Mouse (Mus musculus) frontal cortex, postnatal 25 days (tissue): Measurements from ENCODE around the gene 1700001P01Rik.

Experiments
- DNase-seq, 2 experiments: peaks; one replicate each; pipeline ENCODE4 v3.0.0; 2022; ENCODE audit warnings: low spot score in 2 of 2

The 1700001P01Rik gene

DNA sequence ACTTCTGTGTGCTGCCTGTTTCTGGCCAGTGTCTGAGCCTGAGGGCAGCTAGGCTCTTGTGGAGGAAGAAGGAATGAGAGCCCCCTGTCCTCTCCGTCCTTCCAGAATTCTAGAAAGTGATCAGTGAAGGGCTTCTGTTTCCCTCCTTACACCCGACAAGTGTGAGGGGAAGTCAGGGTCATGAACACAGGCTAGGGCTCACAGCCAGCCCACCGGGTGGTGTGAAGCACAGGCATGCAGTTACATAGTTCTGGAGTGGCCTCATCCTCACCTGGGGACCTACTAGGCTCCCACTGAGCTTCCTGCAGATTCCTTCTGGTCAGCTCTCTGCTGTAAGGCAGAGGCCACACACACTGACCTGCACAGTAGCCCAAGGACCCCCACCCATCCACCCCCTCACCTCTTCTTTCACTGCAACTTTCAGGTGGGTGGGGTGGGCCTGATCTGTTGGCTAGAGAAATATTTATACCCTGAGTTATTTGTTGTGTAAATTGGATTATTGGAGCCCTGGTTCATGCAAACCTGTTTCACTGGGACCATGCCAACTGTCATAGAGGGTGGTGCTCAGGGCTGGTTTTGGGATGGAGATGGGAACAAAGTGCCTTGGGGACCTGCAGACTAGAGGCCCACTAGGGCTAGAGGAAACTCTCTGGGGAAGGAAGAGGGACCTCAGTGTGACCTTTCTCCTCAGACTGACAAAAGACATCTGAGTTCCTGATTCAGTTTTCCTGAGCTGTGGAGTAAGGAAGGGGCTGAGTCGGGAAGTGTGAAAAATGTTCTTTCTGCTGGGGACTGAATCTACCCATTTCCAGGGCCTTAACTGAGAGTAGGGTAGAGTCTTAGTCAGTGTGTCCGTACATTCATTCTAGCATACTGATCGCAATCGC, 33.8 kb upstream of the 1700001P01Rik start:
- no peak for DNase-seq

DNA sequence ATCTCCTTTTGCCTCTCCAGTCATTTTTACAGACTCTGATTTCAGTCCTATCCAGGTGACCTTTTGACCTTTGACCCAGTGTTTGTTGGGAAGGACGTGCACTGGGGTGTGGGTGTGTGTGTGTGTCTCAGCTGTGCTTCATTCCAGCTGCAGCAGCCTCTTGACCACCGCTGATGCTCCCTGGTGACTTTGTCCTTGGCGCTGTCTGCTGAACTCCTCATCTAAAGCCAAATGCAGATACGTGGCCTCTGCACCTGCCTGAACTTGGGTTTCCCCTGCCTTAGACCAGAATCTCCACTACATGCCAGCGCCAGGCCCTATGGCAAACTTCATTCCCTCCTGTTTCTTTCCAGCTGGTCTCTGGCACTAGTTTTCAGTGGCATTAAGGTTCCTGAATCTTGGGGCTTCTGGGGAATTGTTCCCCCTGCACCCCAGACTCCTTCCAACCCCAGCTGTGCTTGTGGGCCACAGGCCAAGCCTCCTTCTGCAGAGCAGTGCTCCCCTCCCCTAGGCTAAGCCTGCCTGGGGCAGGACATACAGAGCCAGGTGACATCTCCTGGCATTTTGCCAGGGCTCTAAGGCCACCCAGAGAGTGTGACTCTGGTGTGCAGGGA, 33.0 kb upstream of the 1700001P01Rik start:
- DNase-seq = no peak

DNA sequence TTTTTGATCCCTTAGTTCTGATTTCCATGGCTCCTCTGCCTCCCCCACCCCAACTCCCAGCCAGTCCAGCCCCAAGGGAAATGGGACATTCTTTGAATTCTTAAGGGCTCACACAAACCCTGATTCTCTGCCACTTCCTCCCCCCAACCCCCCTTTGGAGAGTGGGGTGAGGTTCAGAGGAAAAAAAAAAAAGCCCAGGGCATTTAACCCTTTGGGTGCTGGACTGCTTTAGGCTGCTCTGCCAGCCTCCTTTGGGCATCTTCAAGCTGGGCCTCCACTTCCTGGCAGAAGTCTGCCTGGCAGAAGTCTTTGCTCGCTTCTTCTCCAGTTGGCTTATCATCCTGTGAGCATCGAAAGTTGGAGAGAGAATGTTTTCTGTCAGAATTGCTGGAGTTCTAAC, 32.4 kb upstream of the 1700001P01Rik start:
- no peak for DNase-seq

DNA sequence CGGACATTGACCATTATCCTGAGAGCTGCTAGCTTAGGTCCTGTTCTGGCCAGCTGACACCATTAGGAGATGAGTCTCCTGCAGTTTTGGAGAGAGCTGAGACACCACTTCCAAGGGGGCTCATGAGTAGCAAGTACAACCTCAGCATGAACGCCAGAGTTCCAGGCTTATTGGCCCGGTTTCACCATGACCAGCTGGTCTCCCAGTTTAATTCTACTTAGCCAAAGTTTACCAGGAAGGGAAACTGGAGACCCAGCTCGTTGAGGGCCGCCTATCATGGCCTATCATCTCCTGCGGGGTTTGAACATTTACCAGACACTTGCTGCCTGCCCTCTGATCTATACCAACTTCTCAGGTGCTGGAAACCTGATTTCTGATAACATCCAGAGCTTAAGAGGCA, 31.9 kb upstream of the 1700001P01Rik start:
- DNase-seq = no peak

DNA sequence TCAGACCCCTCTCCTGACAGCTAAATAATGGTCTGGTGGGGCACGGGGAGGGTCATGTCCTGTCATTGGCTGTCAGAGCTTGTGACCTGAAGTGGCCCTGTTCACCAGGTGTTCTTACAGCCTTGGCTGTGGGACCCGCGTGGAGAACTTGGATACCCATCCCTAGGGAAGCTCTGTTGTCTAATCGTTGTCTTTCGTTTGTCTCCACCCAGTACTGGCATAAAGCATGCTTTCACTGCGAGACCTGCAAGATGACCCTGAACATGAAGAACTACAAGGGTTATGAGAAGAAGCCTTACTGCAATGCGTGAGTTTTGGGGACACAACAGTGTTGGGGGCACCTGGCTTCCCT, 30.9 kb upstream of the 1700001P01Rik start:
- no peak for DNase-seq

DNA sequence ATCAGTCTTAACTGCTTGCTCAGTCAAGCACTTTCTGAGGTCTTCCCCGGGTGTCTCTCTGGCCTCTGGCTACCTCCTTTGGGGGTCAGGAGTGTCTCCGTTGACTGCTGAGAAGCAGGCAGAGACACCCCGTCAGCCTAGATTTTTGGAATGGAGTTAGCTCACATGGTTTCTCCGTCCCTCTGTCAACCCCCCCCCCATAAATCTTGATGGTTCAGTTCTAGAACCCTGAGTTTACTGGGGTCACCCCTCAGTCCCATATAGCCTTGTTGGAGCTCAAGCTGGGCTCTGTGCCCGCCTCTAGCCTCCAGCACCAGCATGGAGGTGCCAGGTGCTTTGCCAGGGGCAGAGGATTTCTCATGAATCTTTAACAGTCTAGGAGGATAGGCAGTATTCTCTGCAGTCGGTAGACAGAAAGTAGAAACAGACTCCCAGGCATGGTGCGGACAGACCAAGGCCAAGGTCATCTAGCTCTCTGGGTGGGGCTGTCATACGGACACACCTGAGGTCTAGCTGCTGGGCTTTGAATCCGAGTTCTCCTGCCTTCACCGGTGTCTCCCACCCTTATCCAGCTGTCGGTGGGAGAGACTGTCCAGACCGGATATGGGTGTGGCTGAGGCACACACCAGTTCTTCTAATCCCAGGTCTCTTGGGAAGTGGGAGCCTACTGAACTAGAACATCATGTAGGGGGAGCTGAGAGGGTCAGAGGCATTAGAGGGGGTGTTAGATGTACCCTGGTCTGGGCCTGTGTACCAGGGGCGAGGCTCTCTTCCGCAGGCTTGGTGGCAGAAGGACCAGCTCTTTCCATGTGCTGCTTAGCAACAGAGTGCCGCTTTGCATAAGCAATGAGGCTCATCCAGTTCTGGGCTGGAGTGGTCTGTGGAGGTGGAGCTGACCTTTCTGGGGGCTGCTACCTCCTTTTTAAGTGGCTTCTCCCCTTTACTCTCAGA, 30.2 kb upstream of the 1700001P01Rik start:
- no peak for DNase-seq

DNA sequence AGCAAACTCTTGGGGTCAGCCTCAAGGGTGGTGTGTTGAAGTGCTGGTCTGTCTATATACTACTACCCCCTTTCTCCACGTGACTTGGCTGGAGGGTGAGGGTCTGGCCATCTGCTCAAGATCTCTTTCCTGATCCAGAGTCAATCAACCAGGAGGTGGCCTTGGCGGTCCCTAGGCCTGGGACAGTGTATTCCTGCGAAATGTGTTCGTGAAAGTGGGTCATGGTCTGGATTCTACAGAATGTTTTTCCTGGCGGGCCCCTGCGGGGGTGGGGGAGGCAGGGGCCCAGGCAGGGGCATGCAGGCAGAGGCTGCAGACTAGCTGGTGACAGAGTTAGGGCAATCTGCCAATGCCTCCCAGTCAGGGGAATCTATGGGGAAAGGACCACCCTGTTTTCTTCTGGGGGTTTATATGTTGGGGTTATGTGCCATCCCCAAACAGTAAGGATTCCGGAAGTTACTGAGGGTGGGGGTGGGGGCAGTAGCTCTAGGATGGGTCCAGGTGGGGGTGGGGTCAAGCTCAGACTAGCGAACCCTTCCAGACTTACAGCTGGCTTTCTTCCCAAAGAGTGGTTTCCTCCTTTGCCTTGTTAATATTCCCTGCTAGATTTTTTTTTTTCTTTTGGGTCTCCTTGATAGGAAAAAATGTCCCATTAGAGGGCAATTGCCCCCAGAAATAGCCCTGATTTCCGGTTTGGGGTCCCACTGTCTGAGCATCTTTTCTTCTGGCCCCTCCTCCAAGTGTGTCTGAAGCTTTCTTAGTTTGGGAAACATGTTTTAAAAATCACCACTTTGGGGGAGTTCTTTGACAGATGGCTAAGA, 29.3 kb upstream of the 1700001P01Rik start:
- no peak for DNase-seq

DNA sequence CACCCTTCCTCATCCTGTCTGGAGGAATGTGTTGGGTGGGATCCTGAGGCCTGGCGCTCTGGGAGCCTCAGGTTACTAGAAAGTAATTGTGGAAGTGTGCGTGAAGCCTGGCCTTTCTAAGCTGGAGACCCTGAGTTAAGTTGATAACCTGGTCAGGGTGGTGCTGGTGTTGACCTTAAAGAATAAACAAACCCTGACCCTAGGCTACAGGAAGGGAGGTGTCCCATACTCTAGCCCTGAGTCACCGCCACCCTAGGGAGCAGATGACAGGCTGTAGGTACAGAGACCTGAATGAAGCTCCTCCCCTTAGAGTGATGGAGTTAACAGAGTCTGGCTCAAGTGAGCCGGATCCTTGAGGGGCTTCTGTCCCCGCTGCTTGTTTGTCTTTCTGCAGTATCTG, 28.1 kb upstream of the 1700001P01Rik start:
- DNase-seq = no peak

DNA sequence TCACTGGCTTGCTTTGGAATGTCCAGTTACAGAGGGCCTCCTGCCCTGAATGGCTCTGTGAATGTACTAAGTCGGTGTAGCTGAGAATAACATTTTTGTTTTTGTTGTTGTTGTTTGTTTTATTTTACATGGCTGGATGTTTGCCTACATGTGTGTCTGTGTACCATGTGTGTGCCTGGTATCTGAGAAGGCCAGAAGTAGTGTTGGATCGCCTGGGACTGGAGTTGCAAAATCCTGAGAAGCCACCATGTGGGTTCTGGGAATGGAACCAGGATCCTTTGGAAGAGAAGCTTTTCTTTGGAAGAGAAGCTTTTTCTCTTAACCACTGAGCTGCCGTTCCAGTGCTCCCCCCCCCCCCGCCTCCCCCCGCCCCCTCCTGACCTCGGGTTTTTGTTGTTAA, 26.8 kb upstream of the 1700001P01Rik start:
- DNase-seq = no peak

DNA sequence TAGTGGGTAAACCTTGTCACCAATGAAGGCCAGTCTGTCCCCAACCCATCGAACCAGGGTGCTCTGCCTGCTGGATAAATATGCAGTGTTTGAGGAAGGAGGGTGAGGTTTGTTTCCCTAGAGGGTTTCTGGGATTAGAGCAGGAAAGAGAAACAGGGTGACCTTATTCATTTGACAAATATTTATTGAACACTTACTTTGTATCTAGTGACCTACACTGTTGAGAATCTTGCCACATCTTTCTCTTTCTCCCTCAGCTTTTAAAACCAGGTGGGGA, 26.4 kb upstream of the 1700001P01Rik start:
- DNase-seq = no peak

DNA sequence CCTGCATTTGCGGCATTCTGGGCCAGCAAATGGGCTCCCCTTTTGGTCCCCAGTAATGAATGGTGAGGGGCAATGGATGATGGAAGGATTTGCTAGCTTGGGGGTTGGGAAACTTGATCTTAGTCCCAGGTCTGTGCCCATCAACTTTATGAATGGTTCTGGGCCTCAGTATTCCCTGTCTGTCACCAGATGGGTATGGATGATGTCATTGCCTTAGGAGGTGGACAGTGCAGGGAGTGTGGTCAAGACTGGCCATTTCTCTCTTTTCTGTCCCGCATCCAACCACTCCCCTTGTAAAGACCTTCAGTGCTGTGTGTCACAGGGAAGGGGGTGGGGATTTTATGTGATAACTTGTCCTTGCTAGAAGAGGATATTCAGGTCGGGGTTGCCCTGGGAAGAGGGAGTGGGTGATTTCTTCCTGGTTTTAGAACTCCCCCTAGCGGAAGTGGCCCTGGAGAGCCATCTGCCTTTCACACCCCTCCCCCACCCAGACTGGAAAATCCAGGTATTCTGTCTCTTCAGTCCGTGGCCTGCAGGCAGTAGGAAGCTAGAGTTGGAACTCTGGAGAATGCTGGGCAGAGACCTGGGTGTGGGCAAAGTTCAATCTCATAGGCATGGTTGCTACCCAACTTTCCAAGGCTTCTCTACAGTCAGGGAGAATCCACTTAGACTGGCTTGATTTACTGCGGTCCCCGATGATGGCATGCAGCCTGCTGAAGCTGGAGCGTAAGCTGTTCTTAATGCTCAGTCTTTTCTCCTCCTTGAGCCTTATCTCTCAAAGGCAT, 25.9 kb upstream of the 1700001P01Rik start:
- DNase-seq = no peak

DNA sequence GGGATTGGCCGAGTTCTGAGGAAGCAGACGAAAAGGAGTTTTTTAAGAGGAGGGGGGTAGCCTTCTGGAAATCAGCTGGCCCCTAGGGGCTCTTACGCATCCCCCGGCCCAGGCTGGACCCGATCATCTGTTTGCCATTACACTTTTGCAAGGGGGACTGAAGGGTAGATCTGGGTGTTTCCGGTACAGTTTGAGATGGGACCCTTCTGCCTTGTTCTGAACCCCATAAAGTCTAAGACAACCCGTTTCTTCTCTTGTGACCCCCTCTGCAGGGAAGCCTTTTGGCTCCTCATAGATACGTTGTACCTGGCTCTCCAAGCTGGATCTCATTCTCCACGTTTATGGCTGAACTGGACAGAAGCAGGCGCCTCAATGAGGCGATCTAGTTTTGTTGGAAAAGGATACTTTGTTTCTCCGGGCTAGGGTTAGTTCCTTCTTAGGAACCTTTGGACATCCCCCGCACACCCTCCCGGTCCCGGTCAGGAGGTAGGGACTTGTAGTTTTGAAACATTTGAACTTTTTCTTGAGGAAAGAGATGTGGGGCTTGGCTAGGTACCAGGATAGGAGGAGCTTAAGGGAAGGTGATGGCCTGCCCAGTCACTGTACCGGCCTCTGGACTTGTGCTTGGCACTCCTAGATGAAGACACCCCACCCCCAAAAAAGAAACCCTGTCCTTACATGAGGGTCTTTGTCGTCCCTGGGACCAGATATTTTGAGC, 25.1 kb upstream of the 1700001P01Rik start:
- DNase-seq = no peak

DNA sequence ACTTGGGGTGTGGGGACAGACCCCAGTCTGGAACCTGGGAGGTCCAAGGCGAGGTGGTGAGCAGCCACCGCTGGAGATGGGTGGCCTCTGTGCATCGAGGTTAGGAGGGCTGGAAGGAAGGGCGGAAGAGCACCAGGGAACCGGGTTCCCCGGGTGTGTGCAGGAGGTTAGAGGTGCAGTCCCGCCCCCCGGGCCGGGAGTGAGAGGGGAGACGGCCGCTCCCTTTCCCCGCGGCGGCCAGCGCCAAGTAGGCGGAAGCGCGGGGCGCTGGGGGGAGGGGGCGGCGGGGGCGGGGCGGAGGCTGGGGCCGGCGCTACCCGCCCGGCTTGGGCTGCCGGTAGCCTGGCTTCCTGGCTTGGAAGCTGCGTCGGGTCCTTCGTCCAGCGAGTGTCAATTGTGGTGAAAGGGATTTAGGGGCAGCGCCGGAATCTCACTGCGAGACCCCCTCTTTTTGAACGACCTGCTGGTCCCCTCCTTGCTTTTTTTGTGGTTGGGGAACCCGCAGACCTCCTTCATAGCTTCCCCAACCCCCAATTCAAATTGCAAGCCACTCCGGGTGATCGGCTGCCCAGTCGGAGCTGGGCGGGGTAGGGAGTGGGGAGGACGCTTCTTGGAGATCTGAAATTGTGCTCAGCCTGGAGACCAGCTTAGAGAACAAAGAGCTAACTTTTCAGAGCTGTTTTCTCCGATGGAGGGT, 24.4 kb upstream of the 1700001P01Rik start:
- peak in 1 of 2 experiments; percentile 31 for DNase-seq

DNA sequence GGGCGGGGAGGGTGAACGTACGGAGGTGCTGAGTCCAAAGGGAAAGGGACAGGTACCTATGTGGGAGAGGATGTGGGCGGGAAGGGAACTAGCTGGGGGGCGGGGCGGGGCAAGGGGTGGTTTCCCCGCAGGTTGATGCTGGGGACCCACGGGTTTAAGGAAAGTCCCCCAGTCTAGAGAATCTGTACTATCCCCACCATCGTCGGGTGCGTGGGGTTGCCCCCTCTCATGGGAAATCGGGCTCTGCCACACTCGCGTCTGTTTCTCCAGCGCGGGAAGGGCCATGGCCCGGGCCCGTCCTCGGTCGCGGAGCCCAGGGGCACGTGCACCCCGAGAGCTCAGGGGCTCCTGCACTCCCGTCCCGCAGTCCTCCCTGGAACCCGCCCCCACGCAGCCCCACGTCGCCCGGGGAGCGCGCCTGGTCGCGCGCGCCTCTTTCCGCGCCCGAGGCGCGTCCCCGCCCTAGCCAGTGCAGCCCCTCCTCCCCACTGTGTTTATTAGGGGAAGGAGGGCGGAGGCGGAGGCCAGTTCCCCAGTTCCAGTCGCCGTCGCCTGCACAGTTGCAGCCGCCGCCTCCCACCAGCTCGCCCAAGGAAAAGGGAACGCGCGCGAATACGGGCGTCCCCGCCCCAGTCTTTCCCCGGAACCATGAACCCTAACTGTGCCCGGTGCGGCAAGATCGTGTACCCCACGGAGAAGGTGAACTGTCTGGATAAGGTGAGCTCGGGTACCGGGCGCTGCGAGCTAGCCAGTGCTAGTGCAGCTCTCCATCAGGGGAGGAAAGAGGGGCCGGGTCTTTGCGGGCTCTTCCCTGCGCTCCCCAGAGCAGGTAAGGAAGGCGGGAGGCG, 23.7 kb upstream of the 1700001P01Rik start:
- peak; percentile 68 to 82 for DNase-seq

DNA sequence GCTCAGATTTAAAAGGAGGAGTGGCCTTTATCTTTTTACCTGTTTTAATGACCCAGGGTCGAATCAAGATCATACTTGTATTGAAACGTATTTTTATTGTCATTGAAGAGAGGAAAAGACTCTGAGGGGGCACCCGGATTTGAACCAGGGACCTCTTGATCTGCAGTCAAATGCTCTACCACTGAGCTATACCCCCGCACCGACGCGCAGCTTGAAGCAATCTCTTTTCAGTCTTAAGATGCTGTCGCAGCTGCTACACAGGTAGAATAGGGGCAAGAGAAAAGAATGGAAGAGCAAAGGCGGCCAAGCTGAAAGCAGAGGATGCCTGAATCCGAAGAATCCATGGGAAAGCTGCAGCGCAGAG, 23.0 kb upstream of the 1700001P01Rik start, which contains the start of gene Lasp1:
Gene Lasp1, plus strand, starts transcription at position 219 of the 364 bp plus-strand sequence.
- DNase-seq = peak; percentile 92 to 94

DNA sequence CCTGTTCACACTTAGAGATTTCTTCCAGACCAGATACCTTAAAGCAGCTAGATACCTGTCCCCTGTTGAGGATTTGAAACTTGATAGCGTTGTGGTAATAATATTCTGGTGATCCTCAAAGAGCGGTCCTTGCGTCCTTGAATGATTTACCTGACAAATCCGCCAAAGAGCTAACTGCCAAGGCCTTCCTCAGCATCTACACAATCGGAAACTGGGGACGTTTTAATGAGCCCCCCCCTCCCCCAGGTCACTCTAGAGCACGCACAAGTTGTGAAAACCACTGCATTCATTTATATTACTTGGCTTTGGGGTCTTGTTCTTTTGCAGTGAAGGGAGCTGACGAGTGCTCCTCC, 22.3 kb upstream of the 1700001P01Rik start:
- no peak for DNase-seq

DNA sequence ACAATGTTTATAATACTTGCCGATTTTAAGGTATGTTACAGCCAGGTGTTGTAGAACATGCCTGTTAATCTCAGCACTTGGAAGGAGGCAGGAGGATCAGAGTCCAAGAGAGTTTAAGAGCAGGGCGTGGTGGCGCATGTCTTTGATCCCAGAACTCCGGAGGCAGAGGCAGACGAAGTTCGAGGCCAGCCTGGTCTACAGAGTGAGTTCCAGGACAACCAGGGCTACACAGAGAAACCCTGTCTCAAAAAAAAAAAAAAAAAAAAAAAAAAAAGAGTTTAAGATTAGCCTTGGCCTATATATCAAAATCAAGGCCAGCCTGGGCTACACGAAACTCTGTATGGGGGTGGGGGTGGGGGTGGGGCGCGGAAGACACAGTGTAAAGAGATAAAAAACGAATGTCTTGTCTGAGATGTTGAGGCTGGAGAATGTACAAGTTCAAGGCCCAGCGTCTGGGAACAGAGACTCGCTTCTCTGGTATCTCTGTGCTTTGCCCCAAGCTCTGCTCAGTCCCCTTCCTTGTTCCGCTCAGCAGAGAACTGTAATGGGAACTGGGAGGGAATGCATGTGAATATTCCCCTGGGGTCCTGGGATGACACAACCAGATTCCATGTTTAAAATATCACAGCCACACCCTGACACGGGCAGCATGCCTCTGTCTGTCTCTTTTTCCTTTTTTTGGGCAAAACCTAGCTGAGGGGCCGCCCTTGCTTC, 21.8 kb upstream of the 1700001P01Rik start:
- no peak for DNase-seq

DNA sequence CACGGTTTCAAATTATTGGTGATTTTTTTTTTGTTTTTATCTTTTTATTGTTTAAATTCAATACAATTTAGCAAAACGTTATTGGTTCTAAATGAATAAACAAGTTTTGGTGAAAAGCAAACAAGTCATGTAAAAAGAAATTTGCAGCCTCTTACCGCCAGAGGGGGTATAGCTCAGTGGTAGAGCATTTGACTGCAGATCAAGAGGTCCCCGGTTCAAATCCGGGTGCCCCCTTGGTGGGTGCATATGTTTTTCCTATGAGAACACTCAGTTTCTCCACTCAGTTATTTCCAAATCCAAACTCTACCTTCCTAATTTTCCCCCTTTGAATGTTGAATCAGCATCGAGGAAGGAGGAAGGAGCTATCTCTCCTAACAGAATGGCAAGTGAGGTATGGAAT, 21.2 kb upstream of the 1700001P01Rik start:
- peak; percentile 73 to 83 for DNase-seq
